Mouse (Mus musculus) megakaryocyte, embryonic 14.5 days (primary cell): ENCODE data around the gene Zc3h10.

ENCODE experiments used
- FLI1 ChIP-seq: IDR thresholded peaks from 2 replicates; pipeline ENCODE4 v1.6.1; 2012; ENCODE audit warnings: low read length, inconsistent platforms, mixed read lengths
- GATA1 ChIP-seq: IDR thresholded peaks from 3 replicates; pipeline ENCODE4 v1.6.1; 2012; ENCODE audit warnings: mixed read lengths, low read length, inconsistent platforms, borderline replicate concordance

GRCm38 (mm10) chr10:128511761-128512160 is 35.8 kb downstream of the Zc3h10 start:
- TF ChIP-seq GATA1 (no peak), FLI1 (no peak)
